Mouse (Mus musculus) cerebellum, postnatal 25 days (tissue): ENCODE results near the gene Oaz3.

Experiments
- DNase-seq, 2 experiments: peaks; one replicate each; pipeline ENCODE4 v3.0.0; 2021; ENCODE audit warnings: mixed read lengths in 2 of 2

The Oaz3 gene

DNA sequence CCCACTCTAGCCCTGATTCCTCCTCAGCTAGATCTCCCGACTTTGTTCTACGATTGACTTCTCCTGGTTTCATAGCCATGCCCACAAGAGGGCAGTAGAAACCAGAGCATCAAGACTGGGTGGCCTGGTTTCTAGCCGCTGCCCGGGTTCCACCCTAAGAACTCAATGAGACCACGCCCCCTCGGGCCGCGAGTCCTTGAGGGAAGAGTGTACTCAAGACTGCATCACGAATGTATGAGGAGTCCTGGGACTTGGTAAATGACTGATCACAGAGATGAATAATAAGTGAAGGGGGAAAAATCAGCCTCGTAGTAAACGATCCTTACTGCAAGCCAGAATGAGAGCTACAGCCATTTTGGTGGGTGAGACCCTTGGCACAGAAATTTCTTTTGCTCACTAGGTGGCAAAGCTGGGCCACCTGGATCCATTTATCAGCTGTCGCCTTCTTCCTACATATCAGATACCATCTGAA is 12.8 kb upstream of the Oaz3 start:
- peak; percentile 78 to 89 for DNase-seq

- DNase-seq: no peak
Observed at GRCm38 (mm10) chr3:94449377-94449776, 5.7 kb upstream of the Oaz3 start.

- peak; percentile 96 to 99 for DNase-seq
Observed at GRCm38 (mm10) chr3:94442951-94443596, 641 bp downstream of the Oaz3 start, which contains the start of gene Mrpl9. Gene Mrpl9, plus strand, starts transcription at chr3:94443318.

DNA sequence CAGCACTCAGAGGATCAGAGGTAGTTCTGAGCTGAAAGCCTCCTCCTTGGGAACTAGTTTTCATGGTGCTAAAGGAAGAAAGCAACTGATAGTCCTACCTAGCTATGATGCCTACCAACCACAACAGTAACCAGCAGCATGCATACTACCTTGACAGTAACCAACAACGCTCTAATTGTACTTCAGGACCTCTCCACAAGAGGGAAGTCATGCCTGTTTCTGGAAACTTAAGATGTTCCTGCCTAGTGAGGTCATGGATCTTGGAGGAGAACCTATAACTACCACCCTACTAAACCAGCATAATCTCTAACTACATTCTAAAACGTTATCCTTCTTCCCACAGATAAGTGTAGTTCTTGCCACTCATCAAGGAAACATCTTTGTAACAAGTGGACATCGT is 2.5 kb downstream of the Oaz3 start:
- DNase-seq: no peak

GRCm38 (mm10) chr3:94436420-94436819 is 7.3 kb downstream of the Oaz3 start:
- no peak for DNase-seq

DNA sequence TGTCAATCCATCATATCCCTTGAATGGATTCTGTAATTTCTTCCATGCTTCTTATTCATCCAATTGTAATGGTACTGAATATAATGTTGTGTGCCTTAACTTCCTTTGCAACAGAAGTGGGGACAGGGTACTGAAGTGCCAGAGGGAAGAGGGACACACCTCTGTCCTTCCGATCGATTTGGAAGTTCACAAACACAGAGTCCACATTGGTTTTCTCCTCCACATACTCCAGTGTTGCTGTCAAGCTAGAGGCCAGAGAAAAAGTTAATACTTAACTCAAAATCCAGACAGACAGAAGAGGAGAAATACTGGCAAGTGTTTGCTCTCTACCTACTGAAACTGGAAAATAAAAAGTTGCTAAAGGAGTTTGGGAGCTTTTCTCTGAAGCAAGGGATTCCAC is 9.4 kb downstream of the Oaz3 start:
- DNase-seq: no peak

DNA sequence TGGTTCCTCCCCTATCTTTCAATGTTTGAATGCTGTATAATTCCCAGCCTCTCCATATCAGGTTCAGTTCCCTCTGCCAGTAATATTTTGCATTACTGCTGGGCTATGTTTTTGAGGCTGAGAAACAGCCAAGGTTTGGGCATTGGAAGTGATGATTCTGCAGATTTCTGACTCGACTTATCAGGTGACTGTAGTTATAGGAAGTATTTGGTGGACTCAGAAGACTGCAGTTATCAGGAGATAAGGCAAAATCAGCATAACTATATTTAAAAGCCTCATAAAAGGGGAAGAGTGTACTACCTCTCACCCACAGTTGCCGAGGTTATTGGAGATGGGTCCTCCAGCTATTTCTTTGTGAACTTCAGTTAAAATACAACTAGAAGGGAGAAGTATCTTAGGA is 12.7 kb downstream of the Oaz3 start:
- DNase-seq: no peak

DNA sequence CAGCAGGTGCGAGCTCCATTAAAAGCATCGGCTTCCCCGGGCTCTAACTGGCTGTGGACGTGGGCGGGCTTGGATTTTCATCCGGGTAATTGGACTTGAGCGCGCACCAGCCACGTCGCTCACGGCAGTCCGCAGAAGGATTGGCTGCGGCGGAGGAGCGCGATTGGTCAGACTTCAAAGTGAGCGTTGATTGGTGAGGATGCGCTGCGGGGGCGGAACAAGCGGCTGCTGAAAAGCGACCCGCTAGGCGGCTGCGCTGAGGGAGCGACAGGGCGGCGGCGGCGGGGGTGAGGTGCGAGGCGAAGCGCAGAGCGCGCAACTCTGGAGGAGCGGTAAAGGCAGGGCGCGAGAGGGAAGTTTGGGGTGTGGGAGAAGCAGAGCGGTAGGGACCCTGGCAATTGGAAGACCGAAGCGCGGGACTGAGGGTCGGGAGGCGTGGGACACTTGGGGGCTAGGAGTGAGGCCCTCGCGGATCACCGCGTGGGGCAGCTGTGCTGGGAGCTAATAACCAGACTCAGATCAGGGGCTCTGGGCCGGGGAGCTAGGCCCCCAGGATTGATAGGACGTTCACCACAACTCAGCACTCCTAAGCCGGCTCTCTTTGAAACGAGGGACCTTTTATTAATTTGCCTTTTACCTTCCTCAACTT is 30.6 kb downstream of the Oaz3 start, which contains the start of gene Tdrkh:
Gene Tdrkh (plus strand): TSS at position 243 of the 649 bp plus-strand sequence.
- peak; percentile 98 for DNase-seq

GRCm38 (mm10) chr3:94412530-94412929 is 31.2 kb downstream of the Oaz3 start:
- DNase-seq: no peak

DNA sequence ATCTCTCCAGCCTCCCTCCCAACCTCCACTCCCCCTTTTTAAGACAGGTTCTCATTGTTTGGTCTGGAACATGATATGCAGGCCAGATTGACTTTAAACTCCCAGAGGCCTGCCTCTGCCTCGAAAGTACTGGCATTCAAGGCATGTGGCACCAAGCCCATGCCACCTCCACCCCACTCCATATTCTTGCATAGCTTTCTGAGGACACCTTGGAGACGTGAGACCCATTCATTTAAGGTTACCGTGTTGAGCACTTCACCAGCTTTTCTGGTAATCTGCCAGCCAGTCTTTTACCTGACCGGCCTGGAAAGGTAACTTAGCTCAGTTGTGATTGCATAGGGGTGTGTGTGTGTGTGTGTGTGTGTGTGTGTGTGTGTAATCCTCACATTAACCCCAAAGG is 38.2 kb downstream of the Oaz3 start:
- no peak for DNase-seq

DNA sequence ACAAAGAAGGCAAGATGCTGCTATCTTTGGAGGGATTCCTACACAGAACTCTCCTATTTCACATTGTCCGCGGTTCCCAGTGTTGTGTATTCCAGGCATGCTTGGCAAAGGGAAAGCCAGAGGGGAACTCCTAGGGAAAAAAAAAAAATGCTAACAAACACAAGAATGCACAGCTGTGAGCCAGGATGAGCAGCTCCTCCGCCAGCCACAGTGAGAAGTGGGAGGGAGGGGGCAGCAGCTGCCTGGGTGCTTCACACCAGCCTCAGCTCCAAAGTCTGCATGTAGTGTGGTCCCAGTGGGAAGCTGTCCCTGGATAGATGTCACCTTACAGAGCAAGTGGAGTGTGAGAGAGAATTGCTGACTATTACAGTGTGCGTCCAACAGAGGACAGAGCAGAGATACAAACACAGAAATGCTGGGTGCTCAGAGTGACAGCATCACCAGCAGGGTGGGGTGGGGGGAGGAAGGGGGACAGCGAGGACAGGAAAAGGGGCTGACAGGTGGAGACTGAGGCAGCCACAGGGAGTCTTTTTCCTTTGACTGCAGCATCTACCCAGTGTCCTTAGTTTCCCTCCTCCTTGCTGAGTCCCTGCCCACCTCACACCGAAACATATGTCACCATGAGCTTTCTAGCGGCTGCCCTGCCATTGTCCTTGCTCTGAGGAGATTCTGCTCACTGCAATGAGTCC is 39.2 kb downstream of the Oaz3 start:
- no peak for DNase-seq

- DNase-seq: no peak
Observed at GRCm38 (mm10) chr3:94402451-94402850, 41.3 kb downstream of the Oaz3 start.

GRCm38 (mm10) chr3:94399663-94400310 is 43.9 kb downstream of the Oaz3 start:
- DNase-seq: no peak

DNA sequence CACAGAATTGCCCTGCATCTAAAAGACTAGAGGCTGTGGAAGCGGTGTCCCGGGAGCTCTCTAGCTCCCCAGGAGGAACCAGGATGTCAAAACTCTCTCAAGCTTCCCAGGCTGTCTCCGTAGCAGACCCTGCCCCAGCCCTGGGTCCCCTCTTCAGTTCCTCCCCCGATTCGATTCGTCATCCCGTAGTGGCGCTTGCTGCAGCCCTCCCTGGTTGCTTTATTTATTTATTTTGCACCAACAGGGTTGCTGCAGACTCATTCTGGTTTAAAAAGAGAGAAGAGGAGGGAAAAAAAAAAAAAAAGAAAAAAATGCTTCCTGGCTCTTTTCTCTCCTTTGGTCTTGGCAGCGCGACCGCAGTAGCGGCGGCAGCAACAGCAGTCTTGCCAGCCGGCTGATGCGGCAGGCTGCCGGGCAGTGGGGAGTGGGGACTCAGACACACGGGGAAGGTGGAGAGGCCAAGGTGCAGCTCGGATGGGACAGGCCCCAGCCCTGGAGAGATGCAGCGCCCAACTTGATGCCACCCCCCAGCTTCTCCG is 44.7 kb downstream of the Oaz3 start:
- DNase-seq: peak; percentile 40 to 52

DNA sequence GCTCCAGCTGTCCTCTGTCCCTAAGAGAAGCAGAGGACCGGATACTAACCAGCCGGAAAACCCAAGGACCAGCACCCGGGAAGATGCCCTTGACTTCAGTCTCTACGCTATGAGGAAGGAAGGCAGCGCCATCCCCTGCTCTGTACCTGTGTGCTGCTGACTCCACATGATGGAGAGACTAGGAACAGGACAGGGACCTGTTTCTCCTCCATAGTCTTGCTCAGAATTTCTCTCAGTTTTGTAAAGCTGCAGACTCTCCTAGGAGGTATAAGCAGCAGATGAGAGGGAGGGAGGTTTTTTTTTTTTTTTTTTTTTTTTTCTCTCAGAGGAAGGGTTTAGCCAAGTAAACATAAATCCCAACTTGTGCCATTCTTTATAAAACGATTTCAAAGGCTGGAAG is 45.5 kb downstream of the Oaz3 start, which contains the start of gene Lingo4:
Gene Lingo4 (plus strand): TSS at position 301 of the 400 bp plus-strand sequence.
- no peak for DNase-seq

GRCm38 (mm10) chr3:94396851-94397250 is 46.9 kb downstream of the Oaz3 start:
- DNase-seq: no peak

DNA sequence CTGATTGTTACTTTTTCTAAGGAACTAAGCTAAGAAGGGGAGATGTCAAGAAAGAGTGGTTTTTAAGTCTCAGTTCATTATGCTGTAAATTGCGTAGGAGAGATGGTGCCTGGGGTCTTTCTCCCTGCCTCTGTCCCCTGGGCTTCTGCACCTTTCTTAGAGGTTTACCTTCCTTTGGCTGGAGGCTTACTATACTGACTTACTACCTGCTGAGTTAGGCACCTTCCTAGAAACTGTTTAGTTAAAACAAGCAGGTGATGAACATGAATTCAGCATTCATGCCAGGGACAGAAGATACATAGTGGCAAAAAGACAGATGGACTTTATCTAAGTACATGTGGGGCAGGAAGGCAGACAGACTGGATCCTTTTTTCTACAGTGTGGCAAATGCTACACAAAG is 47.4 kb downstream of the Oaz3 start:
- DNase-seq: no peak

DNA sequence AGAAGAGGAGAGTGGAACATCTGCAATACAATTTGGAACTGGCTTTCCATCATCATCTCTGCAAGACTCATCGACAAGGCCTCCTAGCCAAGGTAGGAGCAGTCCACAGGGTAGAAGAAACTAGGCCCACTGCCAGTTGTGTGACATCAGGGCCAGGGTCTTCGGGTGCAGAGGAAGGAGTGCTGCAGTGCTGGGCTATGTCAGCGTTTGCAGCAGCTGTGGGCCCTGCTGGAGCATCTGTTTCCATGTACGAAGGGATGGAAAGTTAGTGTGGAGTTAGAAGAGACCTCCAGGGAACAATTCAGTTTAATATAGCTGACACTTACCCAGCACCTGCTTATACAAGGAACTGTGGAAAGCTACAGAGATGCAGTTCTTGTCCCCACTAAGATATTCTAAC is 50.7 kb downstream of the Oaz3 start:
- no peak for DNase-seq

GRCm38 (mm10) chr3:94392128-94392527 is 51.6 kb downstream of the Oaz3 start:
- DNase-seq: no peak

DNA sequence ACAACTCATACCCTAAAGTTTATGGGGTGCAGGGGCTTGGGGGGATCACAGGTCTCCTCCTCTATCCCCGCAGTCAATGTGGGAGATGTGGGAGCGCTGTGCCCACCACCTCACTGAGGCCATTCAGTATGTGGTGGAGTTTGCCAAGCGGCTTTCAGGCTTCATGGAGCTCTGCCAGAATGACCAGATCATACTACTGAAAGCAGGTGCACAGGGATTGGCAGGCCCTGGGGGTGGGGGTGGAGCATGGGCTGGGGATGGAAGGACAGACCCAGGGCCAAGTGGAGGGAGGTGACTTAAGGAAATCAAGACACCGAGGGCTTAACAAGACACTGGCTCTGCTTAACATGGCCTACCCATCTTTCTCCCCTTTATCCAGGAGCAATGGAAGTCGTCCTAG is 52.7 kb downstream of the Oaz3 start:
- DNase-seq: peak in 1 of 2 experiments; percentile 40

DNA sequence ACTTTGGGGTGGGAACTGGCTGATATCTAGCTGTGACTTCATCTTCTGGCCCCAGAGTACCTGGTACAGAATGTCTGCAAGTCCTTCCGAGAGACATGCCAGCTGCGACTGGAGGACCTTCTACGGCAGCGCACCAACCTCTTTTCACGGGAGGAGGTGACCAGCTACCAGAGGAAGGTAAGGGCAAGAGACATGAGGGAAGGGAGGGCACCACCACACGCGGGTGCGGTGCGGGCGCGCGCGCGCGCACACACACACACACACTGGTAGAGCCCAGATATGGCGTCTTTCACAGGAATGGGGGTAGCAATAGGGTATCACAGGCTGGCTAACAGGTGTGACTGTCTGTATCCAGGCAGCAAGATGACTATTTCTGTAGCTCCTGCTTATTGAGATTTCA is 54.3 kb downstream of the Oaz3 start:
- no peak for DNase-seq

GRCm38 (mm10) chr3:94388047-94388446 is 55.7 kb downstream of the Oaz3 start:
- no peak for DNase-seq

- no peak for DNase-seq
Observed at GRCm38 (mm10) chr3:94387391-94387790, 56.3 kb downstream of the Oaz3 start.
